Mouse (Mus musculus) heart, postnatal 0 days (tissue): ENCODE results near the gene Ammecr1.

Source experiments
- CTCF ChIP-seq: IDR thresholded peaks from 2 replicates; pipeline ENCODE4 v1.5.1; 2016; ENCODE audit warnings: antibody characterized with exemption, control low read depth, low read depth
- EP300 ChIP-seq: IDR thresholded peaks from 2 replicates; pipeline ENCODE4 v1.6.1; 2016; ENCODE audit warnings: antibody characterized with exemption, low read depth

DNA sequence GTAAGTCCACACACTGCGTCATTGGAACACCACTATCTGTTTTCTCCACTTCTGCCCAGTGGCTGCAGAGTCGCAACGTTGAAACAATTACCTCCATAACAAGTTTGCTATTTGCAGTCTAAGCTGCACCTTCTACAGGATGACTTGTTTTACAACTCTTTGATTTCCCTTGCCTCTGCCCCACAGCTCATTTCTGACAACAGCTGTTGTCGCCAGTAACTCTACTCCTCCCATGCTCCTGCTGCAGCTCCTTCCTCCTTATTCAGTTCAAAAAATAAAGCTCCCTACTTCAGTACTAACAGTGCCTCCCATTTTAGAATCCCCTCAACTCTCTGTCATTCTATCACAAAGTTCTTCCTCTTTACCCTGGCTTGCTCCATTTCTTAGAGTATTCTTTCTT, 12.7 kb upstream of the Ammecr1 start:
- TF ChIP-seq CTCF, result no peak
- TF ChIP-seq EP300, result no peak
